Mouse (Mus musculus): ENCODE data around the gene Spg20. TPM values are rescaled to one million over a fixed set of nuclear protein-coding genes. Genes with fewer than 3 reads are reported as not detected.

Gene Spg20
- polyA plus RNA-seq, 1 experiment from 2014 or later, result 27.9 TPM

GRCm38 (mm10) chr3:55093161-55093560 lies 18.7 kb upstream of the Spg20 start:
- Histone ChIP-seq H3K9me3 (ENCODE audit: control insufficient read depth) (no peaks in the 10 kb centered on the region), H3K27me3 (replicated peaks; ENCODE audit: control insufficient read depth, insufficient read depth, low read length) (no peaks in the 10 kb centered on the region), H3K4me3 (ENCODE audit: low read depth, low read length) (no peak overlapping the region), H3K4me2 (replicated peaks; ENCODE audit: low read depth) (no peak overlapping the region), H3K4me1 (replicated peaks; ENCODE audit: control insufficient read depth, insufficient read depth, low read length) (0 out of 2 replicates have a peak, but pooled peaks cover 3% of the 10 kb centered on the region), H3K27ac (ENCODE audit: low read depth, low read length) (no peak overlapping the region), H3K9ac (ENCODE audit: low read depth, low read length) (no peak overlapping the region), H3K36me3 (ENCODE audit: control insufficient read depth, insufficient read depth) (no peaks in the 10 kb centered on the region)
- TF ChIP-seq CTCF (IDR thresholded peaks at IDR 0.05; ENCODE audit: low read depth), result no peak
- 81% methylated on average over 1 of the region's 1 CpGs for WGBS
- ATAC-seq, result no peak

- no peak for TF ChIP-seq CTCF (IDR thresholded peaks at IDR 0.05; ENCODE audit: low read depth)
- ATAC-seq, result peak; percentile 91
- H3K36me3 ChIP-seq (ENCODE audit: control insufficient read depth, insufficient read depth), result no peaks in the 10 kb centered on the region
- H3K9ac ChIP-seq (ENCODE audit: low read depth, low read length), result no peak overlapping the region
- H3K4me1 ChIP-seq (replicated peaks; ENCODE audit: control insufficient read depth, insufficient read depth, low read length), result no peaks in the 10 kb centered on the region
- no peaks in the 10 kb centered on the region for H3K27me3 ChIP-seq (replicated peaks; ENCODE audit: control insufficient read depth, insufficient read depth, low read length)
- H3K27ac ChIP-seq (ENCODE audit: low read depth, low read length), result no peak overlapping the region
- WGBS, result 41% methylated on average over 8 of the region's 8 CpGs
- no peak overlapping the region for H3K4me3 ChIP-seq (ENCODE audit: low read depth, low read length)
- H3K9me3 ChIP-seq (ENCODE audit: control insufficient read depth), result no peaks in the 10 kb centered on the region
- no peak overlapping the region; the same call in 1 of the 2 replicates for H3K4me2 ChIP-seq (replicated peaks; ENCODE audit: low read depth)
Measured at GRCm38 (mm10) chr3:55095968-55096654, 15.8 kb upstream of the Spg20 start.

DNA sequence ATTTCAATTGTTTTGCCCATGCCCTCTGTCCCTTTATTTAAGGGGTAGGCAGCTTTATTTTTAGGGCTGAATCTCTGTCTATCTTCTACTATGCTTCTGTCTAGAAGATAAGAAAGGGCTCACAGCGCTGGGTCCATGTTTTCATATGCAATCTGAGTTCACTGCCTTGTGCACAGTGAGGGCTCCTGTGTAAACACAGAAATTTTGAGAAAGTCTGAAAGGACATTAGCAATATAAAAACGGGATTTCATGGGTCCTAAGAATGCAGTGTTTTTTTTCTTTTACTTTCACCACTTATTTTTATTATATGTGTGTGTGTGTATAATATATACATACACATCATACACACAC lies 15.3 kb upstream of the Spg20 start:
- TF ChIP-seq CTCF (IDR thresholded peaks at IDR 0.05; ENCODE audit: low read depth), result no peak
- WGBS, result 43% methylated on average over 2 of the region's 2 CpGs

DNA sequence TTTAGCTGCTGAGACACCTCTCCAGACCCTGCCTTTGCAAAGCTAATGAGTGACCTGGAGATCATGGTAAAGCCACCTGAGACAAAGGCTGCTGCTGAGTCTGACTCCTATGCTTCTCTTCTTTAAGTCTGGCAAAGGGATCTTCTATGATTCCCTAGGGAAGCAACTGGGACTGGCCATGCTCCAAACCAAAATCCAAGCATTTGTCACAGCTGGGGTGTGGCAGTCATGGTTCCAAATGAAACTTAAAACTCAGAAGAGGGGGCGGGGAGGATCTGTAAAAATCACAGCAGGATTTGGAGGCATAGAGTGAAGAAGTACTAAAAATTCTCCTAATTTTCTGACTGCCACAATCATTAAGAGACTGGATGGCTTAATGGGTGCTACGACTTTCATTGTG lies 14.7 kb upstream of the Spg20 start:
- H3K4me1 ChIP-seq (replicated peaks; ENCODE audit: control insufficient read depth, insufficient read depth, low read length), result no peaks in the 10 kb centered on the region
- 92% methylated on average over 2 of the region's 2 CpGs for WGBS
- no peaks in the 10 kb centered on the region for H3K36me3 ChIP-seq (ENCODE audit: control insufficient read depth, insufficient read depth)
- no peaks in the 10 kb centered on the region for H3K9me3 ChIP-seq (ENCODE audit: control insufficient read depth)
- no peak overlapping the region for H3K4me3 ChIP-seq (ENCODE audit: low read depth, low read length)
- H3K4me2 ChIP-seq (replicated peaks; ENCODE audit: low read depth), result no peak overlapping the region
- H3K27ac ChIP-seq (ENCODE audit: low read depth, low read length), result no peak overlapping the region
- H3K27me3 ChIP-seq (replicated peaks; ENCODE audit: control insufficient read depth, insufficient read depth, low read length), result no peaks in the 10 kb centered on the region
- no peak for ATAC-seq
- H3K9ac ChIP-seq (ENCODE audit: low read depth, low read length), result no peak overlapping the region
- no peak for TF ChIP-seq CTCF (IDR thresholded peaks at IDR 0.05; ENCODE audit: low read depth)

More for the DNA sequence above, 15.3 kb upstream of the Spg20 start:
- Histone ChIP-seq H3K9ac (ENCODE audit: low read depth, low read length) (no peak overlapping the region), H3K9me3 (ENCODE audit: control insufficient read depth) (no peaks in the 10 kb centered on the region), H3K27ac (ENCODE audit: low read depth, low read length) (no peak overlapping the region), H3K4me1 (replicated peaks; ENCODE audit: control insufficient read depth, insufficient read depth, low read length) (no peaks in the 10 kb centered on the region), H3K27me3 (replicated peaks; ENCODE audit: control insufficient read depth, insufficient read depth, low read length) (no peaks in the 10 kb centered on the region), H3K4me3 (ENCODE audit: low read depth, low read length) (no peak overlapping the region), H3K4me2 (replicated peaks; ENCODE audit: low read depth) (no peak overlapping the region), H3K36me3 (ENCODE audit: control insufficient read depth, insufficient read depth) (no peaks in the 10 kb centered on the region)
- ATAC-seq, result peak; percentile 56

GRCm38 (mm10) chr3:55098014-55098413 lies 13.9 kb upstream of the Spg20 start:
- Histone ChIP-seq H3K4me2 (replicated peaks; ENCODE audit: low read depth) (no peak overlapping the region), H3K27ac (ENCODE audit: low read depth, low read length) (no peak overlapping the region), H3K27me3 (replicated peaks; ENCODE audit: control insufficient read depth, insufficient read depth, low read length) (no peaks in the 10 kb centered on the region), H3K36me3 (ENCODE audit: control insufficient read depth, insufficient read depth) (no peaks in the 10 kb centered on the region), H3K9ac (ENCODE audit: low read depth, low read length) (no peak overlapping the region), H3K4me1 (replicated peaks; ENCODE audit: control insufficient read depth, insufficient read depth, low read length) (no peaks in the 10 kb centered on the region), H3K4me3 (ENCODE audit: low read depth, low read length) (no peak overlapping the region), H3K9me3 (ENCODE audit: control insufficient read depth) (no peaks in the 10 kb centered on the region)
- no peak for TF ChIP-seq CTCF (IDR thresholded peaks at IDR 0.05; ENCODE audit: low read depth)
- WGBS, result 82% methylated on average over 2 of the region's 2 CpGs
- no peak for ATAC-seq

- Histone ChIP-seq H3K9me3 (ENCODE audit: control insufficient read depth) (no peaks in the 10 kb centered on the region), H3K36me3 (ENCODE audit: control insufficient read depth, insufficient read depth) (no peaks in the 10 kb centered on the region), H3K27me3 (replicated peaks; ENCODE audit: control insufficient read depth, insufficient read depth, low read length) (no peaks in the 10 kb centered on the region), H3K4me2 (replicated peaks; ENCODE audit: low read depth) (no peak overlapping the region), H3K4me1 (replicated peaks; ENCODE audit: control insufficient read depth, insufficient read depth, low read length) (no peaks in the 10 kb centered on the region), H3K27ac (ENCODE audit: low read depth, low read length) (no peak overlapping the region), H3K4me3 (ENCODE audit: low read depth, low read length) (no peak overlapping the region), H3K9ac (ENCODE audit: low read depth, low read length) (no peak overlapping the region)
- WGBS, result 51% methylated on average over 11 of the region's 11 CpGs
- no peak for ATAC-seq
- TF ChIP-seq CTCF (IDR thresholded peaks at IDR 0.05; ENCODE audit: low read depth), result no peak
Measured at GRCm38 (mm10) chr3:55098990-55099389, 12.9 kb upstream of the Spg20 start.

GRCm38 (mm10) chr3:55101092-55101491 lies 10.8 kb upstream of the Spg20 start:
- no peaks in the 10 kb centered on the region for H3K27me3 ChIP-seq (replicated peaks; ENCODE audit: control insufficient read depth, insufficient read depth, low read length)
- ATAC-seq, result no peak
- H3K4me3 ChIP-seq (ENCODE audit: low read depth, low read length), result no peak overlapping the region
- H3K9me3 ChIP-seq (ENCODE audit: control insufficient read depth), result no peaks in the 10 kb centered on the region
- H3K4me1 ChIP-seq (replicated peaks; ENCODE audit: control insufficient read depth, insufficient read depth, low read length), result no peaks in the 10 kb centered on the region
- no peak overlapping the region for H3K4me2 ChIP-seq (replicated peaks; ENCODE audit: low read depth)
- TF ChIP-seq CTCF (IDR thresholded peaks at IDR 0.05; ENCODE audit: low read depth), result peak; percentile 40
- no peak overlapping the region for H3K27ac ChIP-seq (ENCODE audit: low read depth, low read length)
- no peaks in the 10 kb centered on the region for H3K36me3 ChIP-seq (ENCODE audit: control insufficient read depth, insufficient read depth)
- H3K9ac ChIP-seq (ENCODE audit: low read depth, low read length), result no peak overlapping the region
